Mouse (Mus musculus) CD4-positive, CD25-positive, alpha-beta regulatory T cell, adult 4 months (primary cell): ENCODE results near the gene Ppp1r12b. TPM values are rescaled to one million over a fixed set of nuclear protein-coding genes. Genes with fewer than 3 reads are reported as not detected.
"Not testable (repeated sequence)": the region's sequence is repeated elsewhere in the genome, so short reads cannot be mapped to it uniquely, and the experiment has no call there.

ENCODE experiments used
- ATAC-seq: one replicate; pipeline ENCODE4 v1.8.0; 2017
- polyA plus RNA-seq, 2 experiments: library from polyadenylated mRNA; unstranded; fragments of 100-300 nt; shearing (Covaris generic); gene quantifications; one replicate each; pipeline ENCODE4 v1.2.1; 2017

Ppp1r12b gene
- polyA plus RNA-seq, 2 experiments from 2014 or later, result 7.7 to 7.9 TPM

GRCm38 (mm10) chr1:134846295-134846988, 109.3 kb downstream of the Ppp1r12b start:
- no peak for ATAC-seq

- ATAC-seq, result no peak
Observed at GRCm38 (mm10) chr1:134843369-134843768, 112.4 kb downstream of the Ppp1r12b start.

- ATAC-seq, result no peak
Observed at GRCm38 (mm10) chr1:134836909-134837480, 118.7 kb downstream of the Ppp1r12b start.

- ATAC-seq, result not testable (repeated sequence)
Observed at GRCm38 (mm10) chr1:134830881-134831280, 124.9 kb downstream of the Ppp1r12b start.

- no peak for ATAC-seq
Observed at GRCm38 (mm10) chr1:134829635-134830034, 126.1 kb downstream of the Ppp1r12b start.

- ATAC-seq, result no peak
Observed at GRCm38 (mm10) chr1:134824896-134825295, 130.8 kb downstream of the Ppp1r12b start.

- ATAC-seq, result no peak
Observed at GRCm38 (mm10) chr1:134823842-134824241, 131.9 kb downstream of the Ppp1r12b start.

- ATAC-seq, result no peak
Observed at GRCm38 (mm10) chr1:134823323-134823722, 132.4 kb downstream of the Ppp1r12b start.

- ATAC-seq, result no peak
Observed at GRCm38 (mm10) chr1:134820882-134821281, 134.9 kb downstream of the Ppp1r12b start.

GRCm38 (mm10) chr1:134819196-134819595, 136.5 kb downstream of the Ppp1r12b start:
- ATAC-seq, result no peak

- ATAC-seq, result no peak
Observed at GRCm38 (mm10) chr1:134818716-134819115, 137.0 kb downstream of the Ppp1r12b start.

GRCm38 (mm10) chr1:134817916-134818595, 137.7 kb downstream of the Ppp1r12b start:
- ATAC-seq, result no peak

GRCm38 (mm10) chr1:134817120-134817519, 138.6 kb downstream of the Ppp1r12b start:
- ATAC-seq, result no peak

- no peak for ATAC-seq
Observed at GRCm38 (mm10) chr1:134816617-134817016, 139.1 kb downstream of the Ppp1r12b start.

- ATAC-seq, result no peak
Observed at GRCm38 (mm10) chr1:134815748-134816147, 140.0 kb downstream of the Ppp1r12b start.

- no peak for ATAC-seq
Observed at GRCm38 (mm10) chr1:134805471-134805870, 150.3 kb downstream of the Ppp1r12b start.

GRCm38 (mm10) chr1:134804373-134804772, 151.4 kb downstream of the Ppp1r12b start:
- ATAC-seq, result no peak

GRCm38 (mm10) chr1:134803286-134804117, 152.2 kb downstream of the Ppp1r12b start:
- ATAC-seq, result no peak

GRCm38 (mm10) chr1:134801758-134802157, 154.0 kb downstream of the Ppp1r12b start:
- ATAC-seq, result no peak

GRCm38 (mm10) chr1:134796536-134796935, 159.2 kb downstream of the Ppp1r12b start:
- no peak for ATAC-seq

GRCm38 (mm10) chr1:134796076-134796475, 159.7 kb downstream of the Ppp1r12b start:
- no peak for ATAC-seq

GRCm38 (mm10) chr1:134791456-134791855, 164.3 kb downstream of the Ppp1r12b start:
- no peak for ATAC-seq
